Mouse (Mus musculus): ENCODE measurements around the gene Kpna1. TPM values are rescaled to one million over a fixed set of nuclear protein-coding genes. Genes with fewer than 3 reads are reported as not detected.

The Kpna1 gene
- total and polyA plus RNA-seq, 3 experiments: 24.5 to 34.9 TPM; not detected in 1

DNA sequence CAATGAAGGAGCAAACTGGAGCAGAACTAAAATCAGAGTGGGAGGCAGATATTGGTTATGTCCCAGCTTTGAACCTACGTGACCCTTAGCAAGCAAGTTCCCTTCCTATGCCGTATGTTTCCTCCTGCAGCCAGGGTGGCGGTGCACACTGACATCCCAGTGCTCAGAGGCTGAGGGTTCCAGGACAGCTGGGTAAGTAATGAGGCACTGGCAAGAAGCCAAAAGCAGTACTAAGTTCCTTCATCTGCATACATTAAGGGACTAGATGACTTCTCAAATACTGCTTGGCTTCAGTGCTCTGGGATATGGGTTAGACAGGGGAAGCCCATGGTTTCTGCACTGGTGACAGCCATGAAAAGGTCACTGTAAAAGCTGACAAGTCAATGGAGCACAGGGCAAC lies 89.8 kb downstream of the Kpna1 start:
- no peaks in the 10 kb centered on the region for H3K9me3 ChIP-seq (replicated peaks; ENCODE audit: insufficient read depth, low read length)
- H3K27me3 ChIP-seq (ENCODE audit: control insufficient read depth in 1 of 2, insufficient read depth in 2 of 2, low read length in 2 of 2): no peaks in the 10 kb centered on the region
- no peak overlapping the region; a peak in 1 of 4 replicates for H3K4me3 ChIP-seq (ENCODE audit: control insufficient read depth in 1 of 2, insufficient read depth in 1 of 2, low read depth in 2 of 2, low read length in 2 of 2)
- DNase-seq (ENCODE audit: low read depth, low spot score): peak; percentile 74
- H3K27ac ChIP-seq (ENCODE audit: control insufficient read depth, low read depth, low read length): no peak overlapping the region
- peaks cover 31% of the 10 kb centered on the region for H3K79me2 ChIP-seq (ENCODE audit: control insufficient read depth, insufficient read depth, low read length, poor library complexity)
- H3K4me1 ChIP-seq (ENCODE audit: control insufficient read depth in 1 of 2, insufficient read depth in 2 of 2, low read length in 2 of 2): peaks cover 0 to 27% of the 10 kb centered on the region in 2 experiments
- H3K36me3 ChIP-seq (ENCODE audit: control insufficient read depth in 1 of 2, insufficient read depth in 2 of 2, low read length in 2 of 2): peaks cover 0 to 34% of the 10 kb centered on the region in 2 experiments; a peak in 3 of 4 replicates
- TF ChIP-seq MXI1 (IDR thresholded peaks at IDR 0.05; ENCODE audit: low read depth, low read length) (no peak), ETS1 (IDR thresholded peaks at IDR 0.05; ENCODE audit: low read depth, low read length) (0 out of 2 replicates have a peak, but pooled peaks have one; percentile 29), GABPA (IDR thresholded peaks at IDR 0.05; ENCODE audit: low read depth, low read length) (no peak), SIN3A (IDR thresholded peaks at IDR 0.05; ENCODE audit: low read length) (peak; percentile 47; the same call in 1 of the 2 replicates)
- H3K9ac ChIP-seq (ENCODE audit: control insufficient read depth, low read depth, low read length, poor library complexity, severe bottlenecking): no peak overlapping the region

DNA sequence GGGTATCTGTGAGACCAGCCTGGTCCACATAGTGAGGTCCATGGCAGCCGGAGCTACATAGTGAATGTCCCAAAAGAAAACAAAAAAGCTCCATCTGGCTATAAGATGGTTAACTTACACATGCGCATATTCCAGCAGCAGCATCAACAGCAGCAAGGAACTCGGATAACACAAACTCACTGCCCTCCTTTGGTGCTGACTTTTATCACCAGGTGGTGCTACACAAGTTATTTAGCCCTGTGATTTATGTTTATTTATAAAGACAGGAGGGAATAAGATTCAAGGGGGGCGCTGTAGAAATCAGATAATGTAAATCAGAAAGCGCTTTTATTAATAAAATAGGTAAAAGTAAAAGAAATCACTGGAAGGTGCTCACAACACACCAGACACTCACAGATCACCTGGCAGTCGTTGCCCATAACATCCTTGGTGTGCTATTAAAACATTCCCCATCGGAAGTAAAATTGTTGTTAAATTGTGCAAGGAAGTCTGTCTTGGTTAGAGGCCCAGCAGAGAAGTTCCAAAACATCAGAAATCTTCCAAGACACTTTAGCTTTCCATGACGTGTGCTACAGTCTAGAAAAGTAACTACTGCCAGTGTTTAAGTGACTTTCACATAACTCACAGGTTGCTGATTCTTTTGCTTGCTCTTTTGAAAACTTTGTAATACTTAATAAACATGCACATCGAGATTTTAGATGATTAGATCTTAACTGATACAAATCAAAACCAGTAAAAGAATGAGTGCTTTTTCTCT lies 91.4 kb downstream of the Kpna1 start:
- DNase-seq (ENCODE audit: low read depth, low spot score): no peak
- peaks cover 0 to 27% of the 10 kb centered on the region in 2 experiments for H3K4me1 ChIP-seq (ENCODE audit: control insufficient read depth in 1 of 2, insufficient read depth in 2 of 2, low read length in 2 of 2)
- no peaks in the 10 kb centered on the region for H3K9me3 ChIP-seq (replicated peaks; ENCODE audit: insufficient read depth, low read length)
- no peaks in the 10 kb centered on the region for H3K27me3 ChIP-seq (ENCODE audit: control insufficient read depth in 1 of 2, insufficient read depth in 2 of 2, low read length in 2 of 2)
- peaks cover 0 to 39% of the 10 kb centered on the region in 2 experiments; a peak in 3 of 4 replicates for H3K36me3 ChIP-seq (ENCODE audit: control insufficient read depth in 1 of 2, insufficient read depth in 2 of 2, low read length in 2 of 2)
- H3K9ac ChIP-seq (ENCODE audit: control insufficient read depth, low read depth, low read length, poor library complexity, severe bottlenecking): peak overlapping the region; percentile 83
- TF ChIP-seq RCOR1 (IDR thresholded peaks at IDR 0.05; ENCODE audit: low read depth, low read length) (no peak), POLR2A (IDR thresholded peaks at IDR 0.05; ENCODE audit: control insufficient read depth in 1 of 2, insufficient read depth in 1 of 2, low read depth in 1 of 2, low read length in 2 of 2, poor library complexity in 1 of 2) (no peak), EP300 (IDR thresholded peaks at IDR 0.05; ENCODE audit: low read depth in 1 of 2, low read length in 2 of 2) (no peak), TCF12 (IDR thresholded peaks at IDR 0.05; ENCODE audit: low read depth, low read length) (no peak), USF1 (IDR thresholded peaks at IDR 0.05; ENCODE audit: low read depth, low read length) (no peak), MYB (IDR thresholded peaks at IDR 0.05; ENCODE audit: low read depth, low read length) (no peak), ZMIZ1 (IDR thresholded peaks at IDR 0.05; ENCODE audit: low read depth, low read length) (no peak), GABPA (IDR thresholded peaks at IDR 0.05; ENCODE audit: low read depth, low read length) (no peak), MAZ (IDR thresholded peaks at IDR 0.05; ENCODE audit: low read depth, low read length) (no peak), POLR2AphosphoS2 (IDR thresholded peaks at IDR 0.05; ENCODE audit: low read length) (no peak), GATA1 (IDR thresholded peaks at IDR 0.05; ENCODE audit: low read depth, low read length) (no peak), CTCF (IDR thresholded peaks at IDR 0.05 in 2 of 3, conservative IDR thresholded peaks at IDR 0.05 in 1 of 3; ENCODE audit: control insufficient read depth in 1 of 3, insufficient read depth in 1 of 3, low read depth in 2 of 3, low read length in 3 of 3, poor library complexity in 1 of 3, severe bottlenecking in 1 of 3) (no peak; a peak in 1 of 6 replicates), CHD2 (IDR thresholded peaks at IDR 0.05; ENCODE audit: low read length) (no peak), NELFE (IDR thresholded peaks at IDR 0.05; ENCODE audit: low read depth, low read length) (no peak), ETS1 (IDR thresholded peaks at IDR 0.05; ENCODE audit: low read depth, low read length) (no peak), MYC (IDR thresholded peaks at IDR 0.05; ENCODE audit: low read depth, low read length) (no peak), CHD1 (IDR thresholded peaks at IDR 0.05; ENCODE audit: low read depth, low read length) (no peak; the same call in 1 of the 2 replicates)
- peak overlapping the region; percentile 94 to 99; a peak in 3 of 4 replicates for H3K4me3 ChIP-seq (ENCODE audit: control insufficient read depth in 1 of 2, insufficient read depth in 1 of 2, low read depth in 2 of 2, low read length in 2 of 2)
- H3K27ac ChIP-seq (ENCODE audit: control insufficient read depth, low read depth, low read length): no peak overlapping the region
- H3K79me2 ChIP-seq (ENCODE audit: control insufficient read depth, insufficient read depth, low read length, poor library complexity): peaks cover 40% of the 10 kb centered on the region
